Mouse (Mus musculus) MEL (cell line): ENCODE measurements around the gene Kcnj4.

ENCODE experiments used
- CHD2 ChIP-seq: IDR thresholded peaks from 2 replicates; pipeline ENCODE4 v1.6.1; 2011; ENCODE audit warnings: low read length, improper control_type of control experiment
- CTCF ChIP-seq, 3 experiments: IDR thresholded peaks in 2 of 3; conservative IDR thresholded peaks in 1 of 3; 2 replicates each; pipeline ENCODE4 v1.5.1; 2011 to 2012; ENCODE audit warnings: low read length in 3 of 3, low read depth in 2 of 3, mild to moderate bottlenecking in 2 of 3, improper control_type of control experiment in 1 of 3, inconsistent platforms in 1 of 3, mixed read lengths in 1 of 3, moderate library complexity in 1 of 3; ENCODE audit not compliant: control insufficient read depth in 1 of 3, insufficient read depth in 1 of 3, poor library complexity in 1 of 3, severe bottlenecking in 1 of 3
- GABPA ChIP-seq: IDR thresholded peaks from 2 replicates; pipeline ENCODE4 v1.6.1; 2012; ENCODE audit warnings: low read depth, mild to moderate bottlenecking, inconsistent platforms, low read length, improper control_type of control experiment, moderate library complexity
- HCFC1 ChIP-seq: IDR thresholded peaks from 2 replicates; pipeline ENCODE4 v1.6.1; 2012; ENCODE audit warnings: low read depth, mild to moderate bottlenecking, inconsistent platforms, low read length, improper control_type of control experiment, moderate library complexity
- MAFK ChIP-seq: IDR thresholded peaks from 2 replicates; pipeline ENCODE4 v1.6.1; 2011; ENCODE audit warnings: low read depth, mild to moderate bottlenecking, low read length, improper control_type of control experiment, borderline replicate concordance
- MAX ChIP-seq: IDR thresholded peaks from 2 replicates; pipeline ENCODE4 v1.6.1; 2011; ENCODE audit warnings: low read length, improper control_type of control experiment
- NELFE ChIP-seq: IDR thresholded peaks from 2 replicates; pipeline ENCODE4 v1.6.1; 2011; ENCODE audit warnings: low read depth, low read length, improper control_type of control experiment
- USF1 ChIP-seq: IDR thresholded peaks from 2 replicates; pipeline ENCODE4 v1.6.1; 2014; ENCODE audit warnings: low read depth, mild to moderate bottlenecking, inconsistent platforms, low read length, improper control_type of control experiment, moderate library complexity

GRCm38 (mm10) chr15:79529935-79530334, 24.9 kb upstream of the Kcnj4 start:
- TF ChIP-seq MAFK = no peak
- no peak for TF ChIP-seq GABPA
- TF ChIP-seq NELFE = no peak
- TF ChIP-seq CTCF (IDR thresholded peaks at IDR 0.05 in 2 of 3, conservative IDR thresholded peaks at IDR 0.05 in 1 of 3; ENCODE audit: control insufficient read depth in 1 of 3, insufficient read depth in 1 of 3, low read depth in 2 of 3, low read length in 3 of 3, poor library complexity in 1 of 3, severe bottlenecking in 1 of 3) = no peak
- TF ChIP-seq USF1 = no peak
- no peak for TF ChIP-seq CHD2
- no peak for TF ChIP-seq HCFC1
- TF ChIP-seq MAX = no peak
